Comparison of ENCODE assay signal across 19 mouse cellular contexts in genomic region chr1:26282885-26283613, GRCm38 (mm10).
DNase-seq lines count a peak whose midpoint lies in the region; ATAC-seq and TF ChIP-seq lines count a peak whose summit lies in the region.
"Had no signal": no experiment of that assay in that cellular context is flagged by ENCODE, and none has a peak within 500 bp of the region (broad histone marks: within the 10 kb centered on the region; RNA-seq: fewer than 3 reads in every experiment).

No protein-coding gene starts in this region.

- no peak overlapping the region for H3K4me3 ChIP-seq in hindbrain, embryonic 14.5 days (replicated peaks; ENCODE audit: low read length)
- no peak overlapping the region for H3K4me3 ChIP-seq in hindbrain, embryonic 12.5 days
- H3K4me3 ChIP-seq in midbrain, postnatal 0 days (ENCODE audit: low read depth, low read length) = no peak overlapping the region
- H3K4me3 ChIP-seq in midbrain, embryonic 10.5 days = no peak overlapping the region
- H3K4me3 ChIP-seq in forebrain, embryonic 16.5 days (replicated peaks; ENCODE audit: low read length) = no peak overlapping the region
- H3K4me3 ChIP-seq: embryonic facial prominence, embryonic 13.5 days; limb, embryonic 13.5 days; megakaryocyte, embryonic 14.5 days had no signal

- peak; percentile 27; the same call in 1 of the 2 replicates for ATAC-seq in hindbrain, embryonic 14.5 days (ENCODE audit: low FRiP score)
- ATAC-seq in hindbrain, embryonic 12.5 days (ENCODE audit: low FRiP score) = no peak
- ATAC-seq in midbrain, postnatal 0 days (ENCODE audit: low FRiP score) = no peak
- peak; percentile 73; the same call in 1 of the 2 replicates for ATAC-seq in forebrain, embryonic 16.5 days
- ATAC-seq: activated CD4-positive, CD25-positive, alpha-beta regulatory T cell, adult 4 months; lung, postnatal 0 days; Patski had no signal

- TF ChIP-seq CTCF in midbrain, postnatal 0 days (IDR thresholded peaks at IDR 0.05) = no peak

- no peak overlapping the region for H3K27ac ChIP-seq in hindbrain, embryonic 14.5 days
- H3K27ac ChIP-seq in hindbrain, embryonic 12.5 days = no peak overlapping the region
- no peak overlapping the region for H3K27ac ChIP-seq in midbrain, postnatal 0 days (ENCODE audit: low read depth, low read length)
- H3K27ac ChIP-seq in midbrain, embryonic 10.5 days (replicated peaks) = no peak overlapping the region
- H3K27ac ChIP-seq in forebrain, embryonic 16.5 days (ENCODE audit: low read length) = no peak overlapping the region
- H3K27ac ChIP-seq: embryonic facial prominence, embryonic 13.5 days; limb, embryonic 13.5 days; liver, embryonic 14.5 days had no signal

- H3K4me1 ChIP-seq in hindbrain, embryonic 14.5 days (replicated peaks; ENCODE audit: control insufficient read depth, insufficient read depth, low read length) = no peaks in the 10 kb centered on the region
- H3K4me1 ChIP-seq in hindbrain, embryonic 12.5 days = no peaks in the 10 kb centered on the region
- H3K4me1 ChIP-seq in midbrain, postnatal 0 days (ENCODE audit: insufficient read depth, low read length) = 0 out of 2 replicates have a peak, but pooled peaks cover 2% of the 10 kb centered on the region
- peaks cover 6% of the 10 kb centered on the region for H3K4me1 ChIP-seq in midbrain, embryonic 10.5 days
- H3K4me1 ChIP-seq in forebrain, embryonic 16.5 days (replicated peaks; ENCODE audit: control insufficient read depth, insufficient read depth, low read length) = no peaks in the 10 kb centered on the region
- H3K4me1 ChIP-seq: embryonic facial prominence, embryonic 13.5 days; limb, embryonic 13.5 days; megakaryocyte, embryonic 14.5 days had no signal

- no peak for DNase-seq in hindbrain, embryonic 14.5 days (ENCODE audit: low spot score)
- DNase-seq in midbrain, postnatal 0 days (ENCODE audit: low spot score) = peak; percentile 2
- no peak for DNase-seq in midbrain, embryonic 10.5 days (ENCODE audit: low spot score)
- no peak for DNase-seq in lung, postnatal 14 days
- no peak for DNase-seq in MN1 (ENCODE audit: low spot score)
- DNase-seq: adrenal gland, postnatal 14 days; B cell, adult 2 months; cerebellum, adult 2 months; gastrocnemius, postnatal 14 days; thymus, postnatal 4 days had no signal

- H3K27me3 ChIP-seq in hindbrain, embryonic 14.5 days (ENCODE audit: control insufficient read depth, insufficient read depth, low read length) = no peaks in the 10 kb centered on the region
- no peaks in the 10 kb centered on the region for H3K27me3 ChIP-seq in hindbrain, embryonic 12.5 days
- no peaks in the 10 kb centered on the region for H3K27me3 ChIP-seq in midbrain, postnatal 0 days (ENCODE audit: insufficient read depth, low read length)
- H3K27me3 ChIP-seq in midbrain, embryonic 10.5 days (ENCODE audit: low read depth, poor library complexity, severe bottlenecking) = no peaks in the 10 kb centered on the region
- H3K27me3 ChIP-seq in forebrain, embryonic 16.5 days (replicated peaks; ENCODE audit: control insufficient read depth, insufficient read depth, low read length) = no peaks in the 10 kb centered on the region
- H3K27me3 ChIP-seq: embryonic facial prominence, embryonic 13.5 days; limb, embryonic 13.5 days; megakaryocyte, embryonic 14.5 days; Patski had no signal

- WGBS in hindbrain, embryonic 14.5 days = 56% methylated on average over 4 of the region's 4 CpGs
- 56% methylated on average over 4 of the region's 4 CpGs for WGBS in hindbrain, embryonic 12.5 days
- 29% methylated on average over 4 of the region's 4 CpGs for WGBS in midbrain, postnatal 0 days
- 64% methylated on average over 4 of the region's 4 CpGs for WGBS in midbrain, embryonic 10.5 days
- 18% methylated on average over 4 of the region's 4 CpGs for WGBS in forebrain, embryonic 16.5 days

- no peaks in the 10 kb centered on the region for H3K9me3 ChIP-seq in hindbrain, embryonic 14.5 days (ENCODE audit: control insufficient read depth, low read length)
- H3K9me3 ChIP-seq in hindbrain, embryonic 12.5 days (replicated peaks) = no peaks in the 10 kb centered on the region
- no peaks in the 10 kb centered on the region for H3K9me3 ChIP-seq in midbrain, postnatal 0 days (ENCODE audit: low read length)
- H3K9me3 ChIP-seq in midbrain, embryonic 10.5 days (replicated peaks) = no peaks in the 10 kb centered on the region
- no peaks in the 10 kb centered on the region for H3K9me3 ChIP-seq in forebrain, embryonic 16.5 days (ENCODE audit: control insufficient read depth, low read length)
- H3K9me3 ChIP-seq: embryonic facial prominence, embryonic 13.5 days; limb, embryonic 13.5 days; megakaryocyte, embryonic 14.5 days had no signal

- H3K9ac ChIP-seq in hindbrain, embryonic 14.5 days = no peak overlapping the region
- H3K9ac ChIP-seq in hindbrain, embryonic 12.5 days = no peak overlapping the region
- no peak overlapping the region for H3K9ac ChIP-seq in midbrain, postnatal 0 days (replicated peaks; ENCODE audit: low read length, poor library complexity, severe bottlenecking)
- no peak overlapping the region for H3K9ac ChIP-seq in forebrain, embryonic 16.5 days (replicated peaks; ENCODE audit: low read depth, low read length)
- H3K9ac ChIP-seq: embryonic facial prominence, embryonic 13.5 days; limb, embryonic 13.5 days; liver, embryonic 14.5 days had no signal

- H3K36me3 ChIP-seq in hindbrain, embryonic 14.5 days (replicated peaks; ENCODE audit: control insufficient read depth, insufficient read depth) = no peaks in the 10 kb centered on the region
- no peaks in the 10 kb centered on the region for H3K36me3 ChIP-seq in hindbrain, embryonic 12.5 days
- H3K36me3 ChIP-seq in midbrain, postnatal 0 days (ENCODE audit: insufficient read depth, low read length) = no peaks in the 10 kb centered on the region
- no peaks in the 10 kb centered on the region for H3K36me3 ChIP-seq in midbrain, embryonic 10.5 days
- no peaks in the 10 kb centered on the region for H3K36me3 ChIP-seq in forebrain, embryonic 16.5 days (ENCODE audit: control insufficient read depth, insufficient read depth)
- H3K36me3 ChIP-seq: embryonic facial prominence, embryonic 13.5 days; limb, embryonic 13.5 days had no signal

- H3K4me2 ChIP-seq in hindbrain, embryonic 14.5 days (replicated peaks) = no peak overlapping the region
- H3K4me2 ChIP-seq in hindbrain, embryonic 12.5 days (replicated peaks) = no peak overlapping the region
- H3K4me2 ChIP-seq in midbrain, postnatal 0 days (ENCODE audit: low read depth, low read length, poor library complexity, severe bottlenecking) = no peak overlapping the region
- no peak overlapping the region for H3K4me2 ChIP-seq in forebrain, embryonic 16.5 days (ENCODE audit: low read length)
- H3K4me2 ChIP-seq: embryonic facial prominence, embryonic 13.5 days; limb, embryonic 13.5 days had no signal

Comparison
In these comparisons a context has a peak if more than half of its experiments do, and no peak if none do; other contexts are left out.
1. ATAC-seq: peak in hindbrain, embryonic 14.5 days (single experiment) and forebrain, embryonic 16.5 days (single experiment); none in hindbrain, embryonic 12.5 days (single experiment) and midbrain, postnatal 0 days (single experiment).